Mouse (Mus musculus) erythroblast, embryonic 14.5 days (primary cell): ENCODE data around the gene Eif2d.

Experiments
- GATA1 ChIP-seq: IDR thresholded peaks from 2 replicates; pipeline ENCODE4 v1.6.1; 2012; ENCODE audit warnings: low read length, inconsistent platforms, mixed read lengths
- TAL1 ChIP-seq: IDR thresholded peaks from 3 replicates; pipeline ENCODE4 v1.6.1; 2012; ENCODE audit warnings: low read length, inconsistent platforms, mixed read lengths

DNA sequence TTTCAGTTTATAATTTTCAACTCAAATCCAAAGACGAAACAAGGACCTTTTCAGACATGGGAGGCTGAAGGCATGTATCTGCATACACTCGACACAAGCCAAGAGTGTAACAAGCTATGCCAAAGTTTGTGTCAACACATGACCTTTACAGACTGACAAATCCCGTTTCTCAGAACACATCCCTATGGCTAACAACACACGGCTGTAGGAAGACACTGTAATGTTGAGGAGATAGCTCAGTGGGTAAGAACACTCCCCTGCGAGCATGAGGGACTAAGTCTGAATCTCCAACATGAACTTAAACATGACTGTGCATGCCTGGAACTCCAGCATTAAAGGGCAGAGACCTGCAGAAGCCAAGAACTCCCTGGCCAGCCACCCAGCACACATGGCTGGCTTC, 53.4 kb downstream of the Eif2d start:
- TF ChIP-seq TAL1: no peak
- no peak for TF ChIP-seq GATA1
